Mouse (Mus musculus) E14TG2a.4 (cell line): ENCODE results near the gene Wdr73.

Source experiments
- H3K27me3 ChIP-seq: 2 replicates; pipeline ENCODE4 v1.6.1; 2014; ENCODE audit warnings: low read length, control low read depth; ENCODE audit not compliant: insufficient read depth
- H3K36me3 ChIP-seq: 2 replicates; pipeline ENCODE4 v1.6.1; 2014; ENCODE audit warnings: low read length, control low read depth; ENCODE audit not compliant: insufficient read depth
- H3K4me1 ChIP-seq: replicated peaks from 2 replicates; pipeline ENCODE4 v1.6.1; 2014; ENCODE audit warnings: low read depth, low read length, control low read depth
- H3K4me3 ChIP-seq: replicated peaks from 2 replicates; pipeline ENCODE4 v1.5.1; 2014; ENCODE audit warnings: mild to moderate bottlenecking, low read length
- H3K9me3 ChIP-seq: 2 replicates; pipeline ENCODE4 v1.6.1; 2014; ENCODE audit warnings: low read length, control low read depth
- CTCF ChIP-seq: conservative IDR thresholded peaks from 2 replicates; pipeline ENCODE4 v1.5.1; 2014; ENCODE audit warnings: low read length
- NANOG ChIP-seq: IDR thresholded peaks from 2 replicates; pipeline ENCODE4 v1.6.1; 2014; ENCODE audit warnings: borderline replicate concordance, low read length, mixed read lengths
- POU5F1 ChIP-seq: IDR thresholded peaks from 2 replicates; pipeline ENCODE4 v1.6.1; 2014; ENCODE audit warnings: low read length, borderline replicate concordance

Gene Wdr73

DNA sequence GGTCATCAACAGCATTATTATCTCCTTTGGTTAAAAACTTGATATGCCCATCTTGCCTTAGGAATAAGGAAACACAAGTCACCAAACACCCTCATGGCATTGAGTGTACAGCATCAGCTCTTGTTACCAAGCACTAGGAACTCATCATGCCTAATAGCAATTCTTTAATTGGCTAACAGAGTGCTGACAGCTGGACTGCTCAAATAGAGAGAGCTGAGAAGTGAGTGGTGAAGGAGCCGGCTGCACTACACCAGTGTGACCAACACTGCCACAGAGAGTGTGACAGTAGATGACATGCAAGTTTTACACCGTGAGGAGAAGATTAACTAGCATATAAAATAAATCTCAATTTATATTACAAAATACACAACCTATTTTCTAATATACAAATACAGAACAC lies 22.1 kb upstream of the Wdr73 start:
- TF ChIP-seq NANOG (no peak), CTCF (no peak), POU5F1 (no peak)
- Histone ChIP-seq H3K4me3 (no peak overlapping the region), H3K27me3 (no peaks in the 10 kb centered on the region), H3K9me3 (no peaks in the 10 kb centered on the region), H3K4me1 (peaks cover 43% of the 10 kb centered on the region), H3K36me3 (peaks cover 85% of the 10 kb centered on the region)

DNA sequence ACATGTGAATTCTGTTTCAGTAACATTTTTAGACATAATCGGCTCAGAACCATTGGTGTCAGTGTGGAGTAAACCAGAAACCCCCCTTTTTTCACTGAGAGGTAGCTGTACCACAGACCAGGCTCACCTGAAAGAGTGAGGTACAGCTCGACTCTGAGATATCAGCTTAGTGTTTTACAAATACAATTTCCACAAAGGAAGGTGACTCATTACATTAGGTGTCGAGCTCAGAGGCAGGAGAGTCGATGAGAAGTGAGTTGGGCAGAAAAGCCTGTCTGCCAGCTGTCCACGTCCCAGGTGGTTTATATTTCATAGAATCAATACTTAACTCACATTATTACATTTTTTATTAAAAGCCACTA lies 18.6 kb upstream of the Wdr73 start:
- Histone ChIP-seq H3K27me3 (no peaks in the 10 kb centered on the region), H3K9me3 (no peaks in the 10 kb centered on the region), H3K4me3 (no peak overlapping the region), H3K36me3 (peaks cover 86% of the 10 kb centered on the region), H3K4me1 (peaks cover 61% of the 10 kb centered on the region)
- TF ChIP-seq POU5F1 (no peak), CTCF (no peak), NANOG (no peak)

DNA sequence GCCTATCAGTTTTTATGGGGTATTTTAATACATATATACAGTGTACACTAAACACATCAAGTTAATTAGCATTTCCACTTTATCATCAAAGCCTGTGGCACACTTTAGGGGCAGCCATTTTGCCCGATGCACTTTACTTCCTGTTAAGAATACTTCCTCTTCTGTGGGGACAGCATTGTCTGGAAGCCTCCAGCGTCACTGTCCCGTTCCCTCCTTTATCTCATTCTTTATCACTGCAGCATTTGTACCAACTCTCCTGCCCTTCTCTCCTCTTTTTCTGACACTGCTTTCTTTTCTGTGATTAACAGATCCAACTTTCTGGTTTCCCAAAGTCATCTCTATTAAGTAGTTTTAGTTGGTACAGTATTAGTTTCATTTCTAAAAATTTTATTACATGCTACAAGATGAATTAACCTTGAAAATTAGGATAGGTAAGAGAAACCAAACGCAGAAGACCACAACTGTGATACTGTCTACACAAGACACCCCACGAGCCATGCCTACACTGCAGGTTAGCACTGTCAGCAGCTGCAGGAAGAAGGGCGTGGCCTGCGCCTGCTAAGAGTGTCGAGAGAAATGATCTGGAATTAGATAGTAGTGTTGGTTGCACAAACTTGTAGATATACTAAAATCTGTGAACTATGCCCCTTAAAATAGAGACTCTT lies 18.0 kb upstream of the Wdr73 start:
- H3K27me3 ChIP-seq = no peaks in the 10 kb centered on the region
- TF ChIP-seq CTCF = no peak
- no peak for TF ChIP-seq POU5F1
- TF ChIP-seq NANOG = no peak
- H3K9me3 ChIP-seq = no peaks in the 10 kb centered on the region
- H3K4me1 ChIP-seq = peaks cover 66% of the 10 kb centered on the region
- peaks cover 86% of the 10 kb centered on the region for H3K36me3 ChIP-seq
- H3K4me3 ChIP-seq = no peak overlapping the region

DNA sequence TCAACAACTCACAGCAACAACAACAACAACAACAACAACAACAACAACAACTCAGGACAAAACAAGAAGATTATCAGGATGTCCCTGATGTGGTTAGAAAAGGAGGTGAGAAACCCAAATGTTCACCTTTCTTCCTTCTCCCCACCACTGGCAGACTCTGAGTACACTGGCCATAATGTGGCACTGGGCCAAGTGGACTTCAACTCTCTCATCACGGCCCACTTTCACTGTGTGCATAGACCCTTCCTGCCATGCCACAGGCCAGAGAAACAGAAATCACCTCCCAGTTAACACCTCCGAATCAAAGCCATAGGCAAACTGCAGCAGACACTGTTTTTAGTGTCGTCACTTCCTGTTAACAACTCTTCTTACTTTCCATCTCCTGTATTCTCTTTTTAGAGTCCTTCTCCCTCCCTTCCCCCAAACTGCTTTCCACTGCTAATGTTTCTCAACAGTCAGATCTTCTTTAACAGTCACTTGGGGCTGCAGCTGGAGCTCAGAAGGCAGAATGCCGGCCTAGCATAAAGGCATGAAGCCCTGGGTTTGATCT lies 16.9 kb upstream of the Wdr73 start:
- H3K36me3 ChIP-seq = peaks cover 87% of the 10 kb centered on the region
- H3K9me3 ChIP-seq = no peaks in the 10 kb centered on the region
- no peaks in the 10 kb centered on the region for H3K27me3 ChIP-seq
- TF ChIP-seq POU5F1 = no peak
- TF ChIP-seq NANOG = no peak
- no peak for TF ChIP-seq CTCF
- peaks cover 77% of the 10 kb centered on the region for H3K4me1 ChIP-seq
- no peak overlapping the region for H3K4me3 ChIP-seq

DNA sequence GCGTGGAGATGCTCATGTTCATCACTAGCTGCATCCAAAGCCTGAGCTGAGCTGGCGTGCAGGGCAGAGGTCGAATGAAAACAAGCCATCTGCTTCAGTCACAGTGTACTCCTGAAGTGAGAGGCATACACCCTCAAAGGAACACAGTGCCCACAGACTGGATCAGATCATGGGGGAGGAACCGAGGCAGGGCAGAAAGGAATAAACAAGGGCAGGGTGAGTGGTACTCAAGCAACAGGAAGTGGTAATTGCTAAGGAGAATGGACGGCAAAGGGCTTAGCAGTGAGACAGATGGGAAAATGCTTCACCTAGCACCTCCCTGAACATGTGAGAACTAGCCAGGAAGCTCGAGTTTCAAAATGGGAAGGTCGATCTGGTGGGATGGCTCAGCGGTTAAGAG lies 11.4 kb upstream of the Wdr73 start:
- H3K9me3 ChIP-seq = no peaks in the 10 kb centered on the region
- no peak overlapping the region for H3K4me3 ChIP-seq
- peaks cover 72% of the 10 kb centered on the region for H3K36me3 ChIP-seq
- H3K27me3 ChIP-seq = no peaks in the 10 kb centered on the region
- peaks cover 70% of the 10 kb centered on the region for H3K4me1 ChIP-seq
- TF ChIP-seq NANOG (no peak; the same call in 1 of the 2 replicates), POU5F1 (no peak), CTCF (no peak)

DNA sequence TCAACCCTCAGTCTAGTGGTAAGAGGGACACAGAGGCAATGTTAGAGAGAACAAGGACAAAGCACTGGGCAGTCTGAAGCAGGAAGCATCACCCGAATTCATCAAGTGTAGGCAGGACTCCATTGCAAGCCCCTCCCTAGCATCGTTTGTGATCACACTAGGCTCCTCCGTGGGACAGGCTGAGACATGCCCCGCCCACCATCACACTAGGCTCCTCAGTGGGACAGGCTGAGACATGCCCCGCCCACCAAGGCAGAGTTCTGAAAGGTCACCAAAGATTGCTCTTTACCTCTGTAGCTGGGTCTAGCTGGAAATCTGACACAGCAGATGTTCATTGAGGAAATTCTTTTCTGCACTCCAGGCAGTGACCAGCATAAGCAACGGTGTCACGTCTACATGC lies 10.0 kb upstream of the Wdr73 start:
- H3K36me3 ChIP-seq = peaks cover 72% of the 10 kb centered on the region
- no peaks in the 10 kb centered on the region for H3K9me3 ChIP-seq

DNA sequence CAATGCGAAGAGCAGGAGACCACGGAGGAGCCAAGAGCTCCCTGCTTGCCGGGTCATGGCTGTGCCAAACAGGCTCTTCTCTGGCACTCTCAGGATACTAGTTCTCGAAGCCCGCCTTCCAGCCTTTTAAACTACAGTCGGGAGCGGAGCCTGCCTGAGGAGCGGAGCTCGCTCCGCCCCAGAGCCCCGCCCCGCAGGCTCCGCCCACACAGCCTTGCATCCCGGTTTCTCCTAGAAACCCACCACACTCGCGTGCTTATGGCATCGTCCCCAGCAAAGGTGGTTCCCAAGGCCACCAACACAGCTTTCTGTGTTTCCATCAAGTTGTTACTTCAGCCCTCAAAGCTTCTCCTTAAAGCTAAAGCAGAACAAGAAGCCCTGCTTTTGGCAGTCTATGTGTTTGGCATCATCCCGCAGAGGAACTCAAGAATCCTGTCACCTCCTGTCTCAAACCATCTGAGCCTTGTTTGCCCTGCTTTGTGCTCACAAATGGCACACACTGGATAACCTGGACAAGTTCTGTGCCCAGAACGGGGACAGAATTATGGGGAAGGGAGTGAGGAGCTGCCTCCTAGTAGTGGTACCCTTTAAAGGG lies 3.9 kb upstream of the Wdr73 start, which contains the start of gene Nmb:
Gene Nmb (minus strand): TSS at position 156 of the 595 bp plus-strand sequence.
- Histone ChIP-seq H3K9me3 (no peaks in the 10 kb centered on the region), H3K36me3 (peaks cover 46% of the 10 kb centered on the region), H3K4me1 (peaks cover 41% of the 10 kb centered on the region), H3K27me3 (peaks cover 15% of the 10 kb centered on the region), H3K4me3 (peak within 1 kb of the TSS; percentile 77)
- no peak for TF ChIP-seq NANOG

More for the DNA sequence above, 10.0 kb upstream of the Wdr73 start:
- peaks cover 64% of the 10 kb centered on the region for H3K4me1 ChIP-seq
- no peak for TF ChIP-seq CTCF
- no peak for TF ChIP-seq POU5F1
- TF ChIP-seq NANOG = no peak
- no peak overlapping the region for H3K4me3 ChIP-seq
- H3K27me3 ChIP-seq = no peaks in the 10 kb centered on the region

DNA sequence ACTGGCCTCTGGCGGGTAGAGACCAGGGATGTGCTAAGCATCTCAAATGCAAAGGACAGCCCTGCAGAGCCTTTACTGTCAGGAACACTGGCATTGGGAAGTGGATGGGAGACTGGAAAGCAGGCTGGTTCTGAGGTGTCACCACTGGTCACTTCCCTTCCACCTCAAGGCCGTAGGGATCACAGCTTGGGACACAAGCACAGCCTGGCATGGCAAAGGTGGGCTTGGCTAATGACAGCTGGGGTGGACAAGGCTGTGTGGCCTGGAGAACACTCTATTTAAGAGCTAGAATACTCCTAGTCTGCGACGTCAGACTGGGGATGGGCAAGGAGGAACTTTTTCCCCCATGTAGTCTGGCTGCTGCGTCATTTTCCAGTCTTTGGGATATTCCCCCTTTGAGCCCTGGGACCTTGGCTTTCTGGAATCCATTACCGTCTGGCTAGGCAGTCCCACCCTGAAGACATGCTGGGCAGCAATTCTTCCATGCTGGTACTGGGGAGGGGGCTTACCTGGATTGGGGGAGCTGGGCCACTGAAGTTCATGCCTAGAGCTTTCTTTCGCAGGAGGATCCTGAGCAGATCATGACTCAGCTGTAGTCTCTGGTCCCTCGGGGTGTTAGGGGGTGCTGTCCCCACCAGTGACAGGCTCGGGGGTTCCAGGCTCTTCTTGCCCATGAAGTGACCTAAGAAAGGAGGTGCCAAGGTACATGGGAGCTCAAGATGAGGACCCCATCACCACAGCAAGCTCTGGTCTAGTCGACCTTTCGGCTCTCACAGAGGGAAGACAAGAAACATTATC lies 2.8 kb upstream of the Wdr73 start:
- peaks cover 45% of the 10 kb centered on the region for H3K4me1 ChIP-seq
- no peak for TF ChIP-seq NANOG
- no peak for TF ChIP-seq CTCF
- TF ChIP-seq POU5F1 = no peak
- H3K9me3 ChIP-seq = no peaks in the 10 kb centered on the region
- peaks cover 15% of the 10 kb centered on the region for H3K27me3 ChIP-seq
- peaks cover 50% of the 10 kb centered on the region for H3K36me3 ChIP-seq
- peak overlapping the region; percentile 77 for H3K4me3 ChIP-seq
